ENCODE assay signal across 18 mouse cellular contexts in the genomic region with DNA sequence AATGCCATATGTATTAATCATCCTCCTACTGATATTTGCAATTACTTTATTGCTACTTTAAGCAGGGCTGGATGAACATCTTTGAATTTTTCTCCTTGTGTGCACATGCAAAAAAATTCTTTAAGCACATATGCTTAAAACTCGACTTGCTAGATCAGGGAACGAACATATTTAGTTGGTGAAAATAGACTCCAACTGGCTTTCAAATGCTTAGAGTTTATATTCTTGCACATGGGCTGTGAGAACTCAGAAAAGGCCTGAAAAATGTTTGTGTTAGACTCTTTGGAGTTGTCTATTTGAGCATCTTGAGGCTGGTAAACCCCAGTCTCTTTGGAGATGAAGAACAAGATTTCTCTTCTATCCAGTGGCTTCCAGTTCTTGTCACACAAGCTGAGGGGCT.
"Had no signal": no experiment of that assay in that cellular context is flagged by ENCODE, and none has a peak within 500 bp of the region (broad histone marks: within the 10 kb centered on the region; RNA-seq: fewer than 3 reads in every experiment).

No protein-coding gene starts in this region.

- H3K9ac ChIP-seq: liver, embryonic 15.5 days; liver, postnatal 0 days; lung, embryonic 15.5 days; midbrain, embryonic 13.5 days; midbrain, embryonic 15.5 days; neural tube, embryonic 12.5 days had no signal

- H3K4me3 ChIP-seq: liver, embryonic 15.5 days; lung, embryonic 15.5 days; megakaryocyte, embryonic 14.5 days; midbrain, embryonic 13.5 days; midbrain, embryonic 15.5 days; neural tube, embryonic 12.5 days had no signal

- H3K4me1 ChIP-seq: liver, embryonic 15.5 days; lung, embryonic 15.5 days; megakaryocyte, embryonic 14.5 days; midbrain, embryonic 13.5 days; midbrain, embryonic 15.5 days; neural tube, embryonic 12.5 days had no signal

- H3K27ac ChIP-seq: liver, embryonic 15.5 days; lung, embryonic 15.5 days; macrophage; midbrain, embryonic 13.5 days; midbrain, embryonic 15.5 days; neural tube, embryonic 12.5 days had no signal

- ATAC-seq: liver, postnatal 0 days; lung, postnatal 0 days; midbrain, embryonic 13.5 days; midbrain, embryonic 15.5 days had no signal

- H3K36me3 ChIP-seq: liver, embryonic 15.5 days; lung, embryonic 15.5 days; midbrain, embryonic 13.5 days; midbrain, embryonic 15.5 days; neural tube, embryonic 12.5 days had no signal

- H3K27me3 ChIP-seq: liver, embryonic 15.5 days; lung, embryonic 15.5 days; megakaryocyte, embryonic 14.5 days; midbrain, embryonic 13.5 days; midbrain, embryonic 15.5 days; neural tube, embryonic 12.5 days had no signal

- H3K4me2 ChIP-seq: liver, embryonic 15.5 days; lung, embryonic 15.5 days; midbrain, embryonic 13.5 days; midbrain, embryonic 15.5 days; neural tube, embryonic 12.5 days had no signal

- H3K9me3 ChIP-seq: liver, embryonic 15.5 days; lung, embryonic 15.5 days; midbrain, embryonic 13.5 days; midbrain, embryonic 15.5 days; neural tube, embryonic 12.5 days had no signal

- DNase-seq: liver, postnatal 0 days; lung, adult 2 months; lung, postnatal 14 days; lung, postnatal 36 days; right cerebral cortex, postnatal 25 days; right cerebral cortex, postnatal 4 days; spleen, adult 18-20 months; thymus, adult 2 months; thymus, postnatal 25 days; thymus, postnatal 4 days had no signal
